30 mouse cellular contexts compared by ENCODE assay signal in the genomic region with DNA sequence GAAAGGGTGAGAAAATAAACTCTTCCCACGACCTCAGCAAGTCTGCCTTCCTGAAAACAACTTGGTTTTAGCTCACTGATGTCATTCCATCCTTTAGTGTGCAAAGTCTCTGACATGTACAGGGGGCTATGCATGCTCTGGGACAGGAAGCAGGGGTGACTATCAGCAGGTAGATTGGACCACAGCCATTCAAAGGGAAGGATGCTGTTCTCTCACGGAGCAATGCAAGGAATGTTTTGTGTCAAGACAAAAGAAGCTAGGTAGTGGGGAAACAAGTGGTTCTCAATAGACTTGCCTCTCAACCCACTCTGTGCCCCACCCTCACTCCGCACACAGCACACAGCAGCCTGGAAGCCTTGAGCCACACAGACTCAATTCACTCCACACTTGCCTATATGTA. TPM values are rescaled to one million over a fixed set of nuclear protein-coding genes. Genes with fewer than 3 reads are reported as not detected.
DNase-seq lines count a peak whose midpoint lies in the region; ATAC-seq and TF ChIP-seq lines count a peak whose summit lies in the region.
"Had no signal": no experiment of that assay in that cellular context is flagged by ENCODE, and none has a peak within 500 bp of the region (broad histone marks: within the 10 kb centered on the region; RNA-seq: fewer than 3 reads in every experiment).

No protein-coding gene starts in this region.

- no peaks in the 10 kb centered on the region for H3K27me3 ChIP-seq in liver, embryonic 11.5 days (replicated peaks; ENCODE audit: control insufficient read depth, insufficient read depth, low read length)
- H3K27me3 ChIP-seq: hindbrain, embryonic 13.5 days; intestine, embryonic 15.5 days had no signal

- no peaks in the 10 kb centered on the region for H3K36me3 ChIP-seq in liver, embryonic 11.5 days (ENCODE audit: control insufficient read depth, insufficient read depth, low read length)
- H3K36me3 ChIP-seq in ES-E14 (ENCODE audit: control insufficient read depth, insufficient read depth, low read length, poor library complexity, severe bottlenecking): no peaks in the 10 kb centered on the region
- H3K36me3 ChIP-seq: heart, embryonic 13.5 days; hindbrain, embryonic 10.5 days; hindbrain, embryonic 13.5 days; intestine, embryonic 15.5 days had no signal

- no peak overlapping the region for H3K4me2 ChIP-seq in liver, embryonic 11.5 days
- H3K4me2 ChIP-seq: heart, embryonic 13.5 days; hindbrain, embryonic 13.5 days; intestine, embryonic 15.5 days had no signal

- H3K27ac ChIP-seq in liver, embryonic 11.5 days (ENCODE audit: low read depth, low read length): no peak overlapping the region
- H3K27ac ChIP-seq in ES-E14 (ENCODE audit: insufficient read depth, low read depth, low read length, poor library complexity, severe bottlenecking): no peak overlapping the region
- H3K27ac ChIP-seq: gastrocnemius, adult 2 months; heart, embryonic 13.5 days; hindbrain, embryonic 10.5 days; hindbrain, embryonic 13.5 days; intestine, embryonic 15.5 days had no signal

- no peaks in the 10 kb centered on the region for H3K9me3 ChIP-seq in liver, embryonic 11.5 days (ENCODE audit: control insufficient read depth, low read length)
- H3K9me3 ChIP-seq in ES-E14 (ENCODE audit: control insufficient read depth, insufficient read depth, low read depth, low read length): no peaks in the 10 kb centered on the region
- H3K9me3 ChIP-seq: heart, embryonic 13.5 days; hindbrain, embryonic 10.5 days; hindbrain, embryonic 13.5 days; intestine, embryonic 15.5 days had no signal

- WGBS in liver, embryonic 11.5 days: 63% methylated on average over 3 of the region's 3 CpGs

- in situ Hi-C loops in ES-E14 (cut with MboI; ENCODE audit: low sequenced_read_pairs in 2 of 2, unreplicated experiment in 2 of 2): no loop called here

- DNase-seq in liver, embryonic 11.5 days (ENCODE audit: low spot score): peak; percentile 3
- DNase-seq in liver (no peak), ES-CJ7 (ENCODE audit: low read depth, low spot score) (peak; percentile 25), ES-E14 (ENCODE audit: low read depth, low spot score) (peak; percentile 12)
- DNase-seq in B cell, adult 2 months: no peak
- no peak for DNase-seq in lung, postnatal 14 days
- DNase-seq: adrenal gland, postnatal 10 days; adrenal gland, postnatal 36 days; cerebellum, adult 18-20 months; cerebellum, adult 9-10 months; cerebellum, postnatal 14 days; forebrain, postnatal 0 days; gastrocnemius, adult 2 months; gastrocnemius, postnatal 14 days; heart, adult 18-20 months had no signal

- no peaks in the 10 kb centered on the region for H3K4me1 ChIP-seq in liver, embryonic 11.5 days (replicated peaks; ENCODE audit: control insufficient read depth, insufficient read depth, low read length)
- H3K4me1 ChIP-seq in ES-E14 (ENCODE audit: control insufficient read depth in 2 of 2, insufficient read depth in 2 of 2, low read length in 2 of 2, poor library complexity in 1 of 2): no peaks in the 10 kb centered on the region
- H3K4me1 ChIP-seq: hindbrain, embryonic 10.5 days; hindbrain, embryonic 13.5 days; intestine, embryonic 15.5 days had no signal

- H3K4me3 ChIP-seq in liver, embryonic 11.5 days (ENCODE audit: low read depth, low read length): no peak overlapping the region
- H3K4me3 ChIP-seq in ES-E14 (ENCODE audit: insufficient read depth in 1 of 2, low read depth in 1 of 2, low read length in 2 of 2, poor library complexity in 1 of 2, severe bottlenecking in 1 of 2): no peak overlapping the region
- H3K4me3 ChIP-seq: gastrocnemius, adult 2 months; heart, embryonic 13.5 days; hindbrain, embryonic 10.5 days; hindbrain, embryonic 13.5 days; intestine, embryonic 15.5 days had no signal

- no peak overlapping the region for H3K9ac ChIP-seq in liver, embryonic 11.5 days (ENCODE audit: low read depth, low read length)
- no peak overlapping the region for H3K9ac ChIP-seq in ES-E14 (ENCODE audit: insufficient read depth, low read depth, low read length, poor library complexity, severe bottlenecking)
- H3K9ac ChIP-seq: forebrain, postnatal 0 days; heart, embryonic 13.5 days; hindbrain, embryonic 13.5 days; intestine, embryonic 15.5 days had no signal

- no peak for ATAC-seq in liver, embryonic 11.5 days (replicated peaks; ENCODE audit: low FRiP score)
- ATAC-seq: forebrain, embryonic 14.5 days; forebrain, postnatal 0 days; hindbrain, embryonic 16.5 days; intestine, embryonic 15.5 days had no signal

TF ChIP-seq in ES-E14, 5 proteins besides CTCF, POLR2A, EP300 and RAD21:
- TF ChIP-seq ZNF384 (IDR thresholded peaks at IDR 0.05; ENCODE audit: low read depth, low read length) (no peak), ZC3H11A (IDR thresholded peaks at IDR 0.05; ENCODE audit: borderline replicate concordance, low read depth, low read length) (no peak), CHD2 (IDR thresholded peaks at IDR 0.05; ENCODE audit: low read depth, low read length) (no peak), HCFC1 (IDR thresholded peaks at IDR 0.05; ENCODE audit: borderline replicate concordance, insufficient read depth, low read length) (no peak), MAFK (IDR thresholded peaks at IDR 0.05; ENCODE audit: insufficient read depth, low read depth, low read length) (no peak)

RNA-seq across cellular contexts. Expression of a gene that starts 10.6 kb away (rescaled TPM):
- 0.08 TPM in 1 of 2 replicates, not detected in the other for polyA plus RNA-seq in liver, embryonic 11.5 days (2014; fragmentation: Nextera tagmentation; extraction: Ambion mirVana)
- not detected in 2 replicates for total RNA-seq in ES-E14 (2012; rRNA removed)
- total RNA-seq: adrenal gland, adult 18-20 months; adrenal gland, postnatal 36 days; gastrocnemius, adult 2 months; heart, postnatal 25 days; MEL had no signal
- polyA plus RNA-seq: heart, embryonic 16.5 days had no signal

RNA-seq across cellular contexts. Expression of a gene that starts 25.8 kb away (rescaled TPM):
- not detected in 2 replicates for polyA plus RNA-seq in liver, embryonic 11.5 days (2014; fragmentation: Nextera tagmentation; extraction: Ambion mirVana)
- total RNA-seq in ES-E14 (2012; rRNA removed): not detected in 2 replicates
- total RNA-seq: adrenal gland, adult 18-20 months; adrenal gland, postnatal 10 days; adrenal gland, postnatal 36 days; forebrain, postnatal 0 days; gastrocnemius, adult 2 months; gastrocnemius, postnatal 14 days; gastrocnemius, postnatal 4 days; heart, adult 18-20 months; heart, postnatal 25 days; MEL had no signal
- polyA plus RNA-seq: embryonic facial prominence, embryonic 11.5 days; embryonic facial prominence, embryonic 14.5 days; forebrain, embryonic 11.5 days; forebrain, embryonic 14.5 days; forebrain, postnatal 0 days; frontal cortex, adult 2 months; heart, embryonic 13.5 days; heart, embryonic 16.5 days; hindbrain, embryonic 10.5 days; hindbrain, embryonic 13.5 days; hindbrain, embryonic 16.5 days; intestine, embryonic 15.5 days had no signal

RNA-seq across cellular contexts. Expression of a gene that starts 27.4 kb away (rescaled TPM):
- not detected in 2 replicates for polyA plus RNA-seq in liver, embryonic 11.5 days (2014; fragmentation: Nextera tagmentation; extraction: Ambion mirVana)
- total RNA-seq in ES-E14 (2012; rRNA removed): not detected in 2 replicates
- total RNA-seq: forebrain, postnatal 0 days; gastrocnemius, adult 2 months; gastrocnemius, postnatal 14 days; heart, adult 18-20 months; heart, postnatal 25 days; MEL had no signal
- polyA plus RNA-seq: embryonic facial prominence, embryonic 11.5 days; embryonic facial prominence, embryonic 14.5 days; forebrain, embryonic 11.5 days; forebrain, embryonic 14.5 days; forebrain, postnatal 0 days; frontal cortex, adult 2 months; heart, embryonic 16.5 days; hindbrain, embryonic 10.5 days; hindbrain, embryonic 13.5 days; hindbrain, embryonic 16.5 days; intestine, embryonic 15.5 days had no signal

RNA-seq across cellular contexts. Expression of a gene that starts 35.4 kb away (rescaled TPM):
- polyA plus RNA-seq in liver, embryonic 11.5 days (2014; fragmentation: Nextera tagmentation; extraction: Ambion mirVana): 0.12 TPM in 2 replicates
- total RNA-seq in ES-E14 (2012; rRNA removed): not detected in 2 replicates
- total RNA-seq: adrenal gland, adult 18-20 months; adrenal gland, postnatal 36 days; gastrocnemius, adult 2 months; gastrocnemius, postnatal 14 days; gastrocnemius, postnatal 4 days; heart, adult 18-20 months; heart, postnatal 25 days; MEL had no signal
- polyA plus RNA-seq: embryonic facial prominence, embryonic 11.5 days; embryonic facial prominence, embryonic 14.5 days; forebrain, embryonic 11.5 days; forebrain, embryonic 14.5 days; frontal cortex, adult 2 months; hindbrain, embryonic 10.5 days; hindbrain, embryonic 13.5 days; intestine, embryonic 15.5 days had no signal

RNA-seq across cellular contexts. Expression of a gene that starts 48.4 kb away (rescaled TPM):
- polyA plus RNA-seq in liver, embryonic 11.5 days (2014; fragmentation: Nextera tagmentation; extraction: Ambion mirVana): 17.4 and 18.4 TPM in 2 replicates
- not detected in 2 replicates for total RNA-seq in ES-E14 (2012; rRNA removed)
- total RNA-seq: adrenal gland, postnatal 36 days; gastrocnemius, adult 2 months; gastrocnemius, postnatal 14 days; gastrocnemius, postnatal 4 days; MEL had no signal
- polyA plus RNA-seq: embryonic facial prominence, embryonic 11.5 days; embryonic facial prominence, embryonic 14.5 days; forebrain, embryonic 11.5 days; forebrain, embryonic 14.5 days; hindbrain, embryonic 10.5 days; hindbrain, embryonic 13.5 days had no signal

Comparison
In these comparisons a context has a peak if more than half of its experiments do, and no peak if none do; other contexts are left out.
1. DNase-seq: peak in liver, embryonic 11.5 days (single experiment), ES-CJ7 (single experiment) and ES-E14 (single experiment); none in liver (single experiment), B cell, adult 2 months (0 of 2) and lung, postnatal 14 days (single experiment).